Comparison of ENCODE assay signal across 8 mouse cellular contexts in genomic region chr16:90220026-90220891, GRCm38 (mm10). TPM values are rescaled to one million over a fixed set of nuclear protein-coding genes. Genes with fewer than 3 reads are reported as not detected.
DNase-seq lines count a peak whose midpoint lies in the region; ATAC-seq and TF ChIP-seq lines count a peak whose summit lies in the region.

TSS of gene Sod1 (plus strand) at chr16:90220754.

- H3K9ac ChIP-seq in embryonic facial prominence, embryonic 15.5 days = peak within 1 kb of the TSS; percentile 87
- H3K9ac ChIP-seq in kidney, embryonic 14.5 days (ENCODE audit: low read depth, low read length) = peak within 1 kb of the TSS; percentile 90
- peak within 1 kb of the TSS; percentile 95 for H3K9ac ChIP-seq in limb, embryonic 15.5 days

- DNase-seq in 416B (ENCODE audit: low read depth) = peak; percentile 93
- DNase-seq in heart, adult 9 months (ENCODE audit: low spot score in 2 of 2) = peak; percentile 92 to 94
- DNase-seq in monocyte, adult 2 months (ENCODE audit: low read depth in 1 of 2, low spot score in 2 of 2) = peak; percentile 86 to 96
- DNase-seq in spleen, postnatal 36 days (ENCODE audit: low spot score in 2 of 2) = peak; percentile 94

- H3K4me1 ChIP-seq in bone marrow, adult 2 months (ENCODE audit: control insufficient read depth, insufficient read depth, low read length) = peaks cover 1% of the 10 kb centered on the region; the same call in 1 of the 2 replicates
- H3K4me1 ChIP-seq in embryonic facial prominence, embryonic 15.5 days = peaks cover 11% of the 10 kb centered on the region; the same call in 1 of the 2 replicates
- H3K4me1 ChIP-seq in kidney, embryonic 14.5 days (ENCODE audit: control insufficient read depth, insufficient read depth, low read length) = peaks cover 7% of the 10 kb centered on the region
- peaks cover 13% of the 10 kb centered on the region for H3K4me1 ChIP-seq in limb, embryonic 15.5 days

- TF ChIP-seq POLR2A in bone marrow, adult 2 months (IDR thresholded peaks at IDR 0.05; ENCODE audit: borderline replicate concordance, control insufficient read depth, low read depth, low read length) = peak; percentile 96

- peak within 1 kb of the TSS; percentile 69 for H3K4me2 ChIP-seq in embryonic facial prominence, embryonic 15.5 days (replicated peaks)
- peak within 1 kb of the TSS; percentile 83 for H3K4me2 ChIP-seq in kidney, embryonic 14.5 days (replicated peaks; ENCODE audit: low read depth, low read length)
- peak within 1 kb of the TSS; percentile 68 for H3K4me2 ChIP-seq in limb, embryonic 15.5 days

- H3K27ac ChIP-seq in bone marrow, adult 2 months (ENCODE audit: control insufficient read depth, insufficient read depth, low read depth, low read length, poor library complexity) = peak within 1 kb of the TSS; percentile 78
- H3K27ac ChIP-seq in embryonic facial prominence, embryonic 15.5 days (replicated peaks) = peak within 1 kb of the TSS; percentile 94
- peak within 1 kb of the TSS; percentile 93 for H3K27ac ChIP-seq in kidney, embryonic 14.5 days (ENCODE audit: low read depth, low read length)
- H3K27ac ChIP-seq in limb, embryonic 15.5 days = peak within 1 kb of the TSS; percentile 95

- ATAC-seq in embryonic facial prominence, embryonic 15.5 days (ENCODE audit: insufficient number of reproducible peaks, low FRiP score, low TSS enrichment, low read depth) = peak; percentile 94
- peak; percentile 97 for ATAC-seq in kidney, embryonic 14.5 days (ENCODE audit: low FRiP score, low TSS enrichment)
- ATAC-seq in limb, embryonic 15.5 days (ENCODE audit: insufficient number of reproducible peaks, low FRiP score, low TSS enrichment, low read depth) = peak; percentile 89

- H3K36me3 ChIP-seq in embryonic facial prominence, embryonic 15.5 days = peaks cover 13% of the 10 kb centered on the region
- peaks cover 21% of the 10 kb centered on the region; the same call in 1 of the 2 replicates for H3K36me3 ChIP-seq in kidney, embryonic 14.5 days (ENCODE audit: control insufficient read depth, insufficient read depth, low read length)
- H3K36me3 ChIP-seq in limb, embryonic 15.5 days = peaks cover 20% of the 10 kb centered on the region

- no peaks in the 10 kb centered on the region for H3K9me3 ChIP-seq in embryonic facial prominence, embryonic 15.5 days (replicated peaks)
- H3K9me3 ChIP-seq in kidney, embryonic 14.5 days (ENCODE audit: control insufficient read depth, low read length) = no peaks in the 10 kb centered on the region
- H3K9me3 ChIP-seq in limb, embryonic 15.5 days = no peaks in the 10 kb centered on the region

- H3K27me3 ChIP-seq in embryonic facial prominence, embryonic 15.5 days = no peaks in the 10 kb centered on the region
- H3K27me3 ChIP-seq in kidney, embryonic 14.5 days (ENCODE audit: control insufficient read depth, insufficient read depth, low read length) = no peaks in the 10 kb centered on the region
- H3K27me3 ChIP-seq in limb, embryonic 15.5 days = no peaks in the 10 kb centered on the region

- H3K4me3 ChIP-seq in bone marrow, adult 2 months (replicated peaks; ENCODE audit: control insufficient read depth, low read depth, low read length) = peak within 1 kb of the TSS; percentile 95
- H3K4me3 ChIP-seq in embryonic facial prominence, embryonic 15.5 days (replicated peaks) = peak within 1 kb of the TSS; percentile 94
- H3K4me3 ChIP-seq in kidney, embryonic 14.5 days (ENCODE audit: low read length) = peak within 1 kb of the TSS; percentile 93
- peak within 1 kb of the TSS; percentile 95 for H3K4me3 ChIP-seq in limb, embryonic 15.5 days

- WGBS in bone marrow, adult 2 months = under 1% methylated on average over 63 of the region's 63 CpGs
- WGBS in embryonic facial prominence, embryonic 15.5 days = 2% methylated on average over 63 of the region's 63 CpGs
- WGBS in kidney, embryonic 14.5 days = 2% methylated on average over 63 of the region's 63 CpGs
- 2% methylated on average over 63 of the region's 63 CpGs for WGBS in limb, embryonic 15.5 days

- no peak for TF ChIP-seq CTCF in bone marrow, adult 2 months (IDR thresholded peaks at IDR 0.05; ENCODE audit: control insufficient read depth, insufficient read depth, low read length)

RNA-seq across cellular contexts. Expression of gene Sod1, which starts in this region (rescaled TPM):
- 491 and 690 TPM in 2 replicates for polyA plus RNA-seq in bone marrow, adult 2 months (2011; ENCODE audit: insufficient read depth, insufficient read length, low replicate concordance, missing spikeins)
- 973 and 1,001 TPM in 2 replicates for polyA plus RNA-seq in embryonic facial prominence, embryonic 15.5 days (2015; fragmentation: Nextera tagmentation; extraction: Ambion mirVana)
- 1,220 and 1,387 TPM in 2 replicates for polyA plus RNA-seq in kidney, embryonic 14.5 days (2014; fragmentation: Nextera tagmentation; extraction: Ambion mirVana)
- 830 and 861 TPM in 2 replicates for polyA plus RNA-seq in limb, embryonic 15.5 days (2015; fragmentation: Nextera tagmentation; extraction: Ambion mirVana)

Comparison
In these comparisons a context has a peak if more than half of its experiments do, and no peak if none do; other contexts are left out.
1. Peak in every context shown above with its lines: DNase-seq, ATAC-seq, H3K4me3 ChIP-seq and H3K27ac ChIP-seq.